Mouse (Mus musculus) neutrophil, adult 5-6 weeks (primary cell): ENCODE data around the gene Jmjd8. TPM values are rescaled to one million over a fixed set of nuclear protein-coding genes. Genes with fewer than 3 reads are reported as not detected.

Source experiments
- ATAC-seq: fragments of 151-379, 151-347 bp; 2 replicates; pipeline ENCODE4 v1.8.0; 2017; ENCODE audit warnings: mild to moderate bottlenecking, moderate TSS enrichment; ENCODE audit not compliant: insufficient number of reproducible peaks, poor library complexity, low FRiP score, severe bottlenecking; ENCODE audit errors: extremely low read depth
- total RNA-seq: library from RNA; stranded (forward); fragments of 200-1000 nt; gene quantifications from 2 replicates; pipeline ENCODE4 v1.2.3, GENCODE M21; 2017

The Jmjd8 gene
- total RNA-seq, 1 experiment from 2014 or later = 10.9 TPM

GRCm38 (mm10) chr17:25830200-25830753 is 1.6 kb downstream of the Jmjd8 start:
- ATAC-seq = no peak

- ATAC-seq = no peak
Observed at GRCm38 (mm10) chr17:25830806-25831431, 2.3 kb downstream of the Jmjd8 start.

GRCm38 (mm10) chr17:25831451-25832281 is 3.0 kb downstream of the Jmjd8 start:
- ATAC-seq = no peak

- ATAC-seq = peak; percentile 89
Observed at GRCm38 (mm10) chr17:25832436-25833290, 4.0 kb downstream of the Jmjd8 start.

- ATAC-seq = peak; percentile 0; the same call in 1 of the 2 replicates
Observed at GRCm38 (mm10) chr17:25833291-25833663, 4.6 kb downstream of the Jmjd8 start, which contains the start of gene Stub1. Stub1 (minus strand) TSS chr17:25833404.

GRCm38 (mm10) chr17:25833961-25834594 is 5.4 kb downstream of the Jmjd8 start:
- no peak for ATAC-seq

GRCm38 (mm10) chr17:25834595-25835222 is 6.0 kb downstream of the Jmjd8 start:
- ATAC-seq = no peak

GRCm38 (mm10) chr17:25835301-25835700 is 6.6 kb downstream of the Jmjd8 start:
- no peak for ATAC-seq

GRCm38 (mm10) chr17:25835816-25836215 is 7.1 kb downstream of the Jmjd8 start:
- no peak for ATAC-seq

- no peak for ATAC-seq
Observed at GRCm38 (mm10) chr17:25836397-25837075, 7.9 kb downstream of the Jmjd8 start.

GRCm38 (mm10) chr17:25837076-25837410 is 8.4 kb downstream of the Jmjd8 start, which contains the start of gene Rhbdl1:
Rhbdl1 (minus strand) TSS chr17:25837295.
- no peak for ATAC-seq

GRCm38 (mm10) chr17:25837533-25837932 is 8.9 kb downstream of the Jmjd8 start:
- no peak for ATAC-seq

- no peak for ATAC-seq
Observed at GRCm38 (mm10) chr17:25838904-25839303, 10.2 kb downstream of the Jmjd8 start.

- no peak for ATAC-seq
Observed at GRCm38 (mm10) chr17:25839455-25840235, 11.0 kb downstream of the Jmjd8 start.

GRCm38 (mm10) chr17:25840519-25840918 is 11.9 kb downstream of the Jmjd8 start:
- ATAC-seq = no peak

- no peak for ATAC-seq
Observed at GRCm38 (mm10) chr17:25841117-25841880, 12.6 kb downstream of the Jmjd8 start, which contains the start of gene Gm20683. Gm20683 (minus strand) TSS chr17:25841763.
